Mouse (Mus musculus) heart, adult 2 months (tissue): ENCODE measurements at regions not wholly inside any gene's neighbourhood (a gene's known extent, or its start where the extent isn't known, plus 50 kb on each side); places are given as distances from the start of the nearest gene placed in this dataset.

Source experiments
- DNase-seq, 2 experiments: peaks; one replicate each; pipeline ENCODE4 v3.0.0; 2021
- H3K27ac ChIP-seq: fragments of 200-600 bp; 2 replicates; pipeline ENCODE4 v1.8.1; 2022
- H3K27me3 ChIP-seq: fragments of 200-500 bp; 2 replicates; pipeline ENCODE4 v1.6.1; 2012; ENCODE audit warnings: mild to moderate bottlenecking, low read length, inconsistent platforms, mixed read lengths; ENCODE audit not compliant: control insufficient read depth, insufficient read depth
- H3K36me3 ChIP-seq: fragments of 200-500 bp; 2 replicates; pipeline ENCODE4 v1.6.1; 2012; ENCODE audit warnings: low read length, inconsistent platforms; ENCODE audit not compliant: control insufficient read depth, insufficient read depth
- H3K4me1 ChIP-seq: fragments of 200-500 bp; 2 replicates; pipeline ENCODE4 v1.6.1; 2011; ENCODE audit warnings: low read length; ENCODE audit not compliant: control insufficient read depth, insufficient read depth
- H3K4me3 ChIP-seq: fragments of 200-600 bp; 2 replicates; pipeline ENCODE4 v1.8.1; 2022
- H3K79me2 ChIP-seq: fragments of 200-500 bp; replicated peaks from 2 replicates; pipeline ENCODE4 v1.6.1; 2012; ENCODE audit warnings: mild to moderate bottlenecking, inconsistent platforms, low read length, moderate library complexity, mixed read lengths; ENCODE audit not compliant: control insufficient read depth, insufficient read depth
- H3K9ac ChIP-seq: fragments of 200-500 bp; 2 replicates; pipeline ENCODE4 v1.6.1; 2012; ENCODE audit warnings: low read depth, mild to moderate bottlenecking, control low read depth, inconsistent platforms, low read length, mixed read lengths
- CTCF ChIP-seq: fragments of 200-600 bp; IDR thresholded peaks from 2 replicates; pipeline ENCODE4 v1.8.1; 2022; ENCODE audit warnings: antibody characterized with exemption, mild to moderate bottlenecking, moderate library complexity
- EP300 ChIP-seq: fragments of 200-500 bp; IDR thresholded peaks from 2 replicates; pipeline ENCODE4 v1.6.1; 2011; ENCODE audit warnings: low read depth, low read length, control low read depth; ENCODE audit not compliant: insufficient read depth
- POLR2A ChIP-seq: fragments of 200-500 bp; IDR thresholded peaks from 2 replicates; pipeline ENCODE4 v1.6.1; 2011; ENCODE audit warnings: mild to moderate bottlenecking, low read depth, low read length, control low read depth; ENCODE audit not compliant: insufficient read depth
- WGBS: fragments of 180-500 bp; shearing (Covaris S2); methylation state at CpG from one replicate; pipeline ENCODE4 v1.1.7; 2018; 5-methylcytosine and 5-hydroxymethylcytosine counted together
- intact Hi-C: fragments of 180-260 bp; cut with DNase I; formaldehyde crosslinking; loops from one replicate; pipeline ENCODE4 v1.15.1; 2025

DNA sequence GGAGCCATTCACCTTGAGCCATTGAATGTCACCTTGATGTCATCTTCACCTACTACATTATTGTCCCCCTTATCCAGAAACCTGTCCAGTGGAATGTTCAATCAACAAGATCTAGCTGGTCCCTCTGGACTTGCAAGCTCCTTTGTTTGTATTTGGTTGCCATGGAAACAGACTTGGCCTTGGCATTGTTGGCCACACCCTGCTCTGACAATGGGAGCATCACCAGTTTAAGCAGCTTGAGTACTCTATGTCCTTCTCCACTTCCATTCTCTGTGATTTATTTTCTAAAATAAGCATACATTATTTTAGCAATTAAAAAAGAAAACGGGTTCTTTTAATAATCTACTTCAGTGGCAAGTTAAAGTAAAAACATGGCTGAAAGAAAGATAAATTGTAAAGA is 221.6 kb upstream of the Runx1 start:
- no peak for TF ChIP-seq CTCF
- TF ChIP-seq EP300 = no peak
- no peak for TF ChIP-seq POLR2A
- DNase-seq = no peak
- H3K27ac ChIP-seq = no peak overlapping the region
- WGBS = 81% methylated on average over 1 of the region's 1 CpGs
- H3K4me1 ChIP-seq = peaks cover 2% of the 10 kb centered on the region; the same call in 1 of the 2 replicates
- H3K9ac ChIP-seq = no peak overlapping the region
- no peaks in the 10 kb centered on the region for H3K79me2 ChIP-seq
- intact Hi-C loops = no loop called here
- H3K36me3 ChIP-seq = no peaks in the 10 kb centered on the region
- no peak overlapping the region for H3K4me3 ChIP-seq
- H3K27me3 ChIP-seq = no peaks in the 10 kb centered on the region; the same call in 1 of the 2 replicates

DNA sequence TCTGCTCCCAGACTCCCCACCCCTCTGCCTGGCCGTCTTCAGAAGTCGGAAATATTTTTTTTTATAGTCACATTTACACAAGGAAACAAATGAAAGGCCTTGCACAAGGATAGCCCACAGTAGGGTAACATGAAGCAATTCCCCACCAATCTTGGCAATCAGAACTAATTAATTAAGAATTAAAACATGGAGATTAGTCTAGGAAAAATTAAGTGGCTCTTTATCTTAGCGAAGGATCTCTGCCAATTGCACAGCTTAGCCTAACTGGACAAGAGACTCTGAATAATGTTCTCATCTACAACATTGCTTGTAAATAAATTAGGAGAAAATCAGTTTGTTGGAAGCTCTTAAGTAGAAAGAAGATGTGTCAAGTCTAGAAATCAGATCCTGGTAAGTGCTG is 220.3 kb upstream of the Runx1 start:
- intact Hi-C loops = no loop called here
- no peaks in the 10 kb centered on the region for H3K79me2 ChIP-seq
- TF ChIP-seq POLR2A (no peak), CTCF (no peak), EP300 (no peak)
- DNase-seq = no peak
- no peaks in the 10 kb centered on the region for H3K4me1 ChIP-seq
- H3K27ac ChIP-seq = no peak overlapping the region
- WGBS = 80% methylated on average over 3 of the region's 3 CpGs
- H3K27me3 ChIP-seq = no peaks in the 10 kb centered on the region; the same call in 1 of the 2 replicates
- no peaks in the 10 kb centered on the region for H3K36me3 ChIP-seq
- no peak overlapping the region for H3K9ac ChIP-seq
- no peak overlapping the region for H3K4me3 ChIP-seq

DNA sequence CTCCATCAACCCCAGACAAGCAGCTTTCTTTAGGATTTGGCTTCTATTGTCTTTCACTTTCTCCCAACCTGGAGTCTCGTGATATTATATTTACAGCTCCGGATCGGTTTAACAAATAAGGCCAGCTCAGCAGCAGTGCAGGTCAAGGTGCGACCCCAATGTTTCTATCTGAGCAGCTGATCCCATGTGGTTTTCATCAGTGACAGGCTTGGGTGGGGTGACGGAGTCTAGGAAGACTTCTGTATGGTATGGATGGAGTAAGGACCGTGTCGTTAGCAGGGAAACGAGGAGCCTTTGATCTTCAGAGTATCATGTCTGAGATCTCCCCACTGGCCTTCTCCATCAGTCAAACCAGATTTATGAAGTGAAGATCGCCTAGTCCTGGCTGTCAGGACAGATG is 217.4 kb upstream of the Runx1 start:
- WGBS = 71% methylated on average over 9 of the region's 9 CpGs
- Histone ChIP-seq H3K4me3 (no peak overlapping the region), H3K79me2 (no peaks in the 10 kb centered on the region), H3K27me3 (no peaks in the 10 kb centered on the region; the same call in 1 of the 2 replicates), H3K36me3 (no peaks in the 10 kb centered on the region), H3K9ac (no peak overlapping the region), H3K4me1 (no peaks in the 10 kb centered on the region), H3K27ac (no peak overlapping the region)
- no peak for TF ChIP-seq CTCF
- no peak for TF ChIP-seq EP300
- no peak for TF ChIP-seq POLR2A
- DNase-seq = no peak
- intact Hi-C loops = no loop called here

DNA sequence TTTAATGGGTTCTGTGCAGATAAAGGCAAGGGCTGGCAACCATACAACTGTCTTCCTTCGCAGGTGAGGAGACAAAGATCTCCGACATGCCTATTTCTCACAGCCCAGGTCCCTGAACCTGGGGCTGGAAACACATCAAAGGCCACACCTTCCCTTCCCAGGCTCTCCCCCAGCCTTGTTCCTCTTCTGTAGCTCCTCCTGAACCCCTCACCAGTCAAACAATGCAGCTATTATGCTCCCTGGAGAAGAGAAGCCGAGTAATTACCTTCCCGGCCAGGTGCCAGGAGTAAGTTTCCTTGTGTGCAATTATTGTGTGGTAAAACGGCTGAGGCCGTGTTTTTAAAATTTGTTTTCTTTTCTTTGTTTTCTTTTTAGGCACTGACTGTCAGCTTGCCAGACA is 217.0 kb upstream of the Runx1 start:
- Histone ChIP-seq H3K79me2 (no peaks in the 10 kb centered on the region), H3K36me3 (no peaks in the 10 kb centered on the region), H3K27ac (no peak overlapping the region), H3K9ac (no peak overlapping the region), H3K4me3 (no peak overlapping the region), H3K4me1 (no peaks in the 10 kb centered on the region), H3K27me3 (no peaks in the 10 kb centered on the region; the same call in 1 of the 2 replicates)
- intact Hi-C loops = no loop called here
- no peak for DNase-seq
- TF ChIP-seq CTCF (no peak), POLR2A (no peak), EP300 (no peak)
- 37% methylated on average over 6 of the region's 6 CpGs for WGBS

DNA sequence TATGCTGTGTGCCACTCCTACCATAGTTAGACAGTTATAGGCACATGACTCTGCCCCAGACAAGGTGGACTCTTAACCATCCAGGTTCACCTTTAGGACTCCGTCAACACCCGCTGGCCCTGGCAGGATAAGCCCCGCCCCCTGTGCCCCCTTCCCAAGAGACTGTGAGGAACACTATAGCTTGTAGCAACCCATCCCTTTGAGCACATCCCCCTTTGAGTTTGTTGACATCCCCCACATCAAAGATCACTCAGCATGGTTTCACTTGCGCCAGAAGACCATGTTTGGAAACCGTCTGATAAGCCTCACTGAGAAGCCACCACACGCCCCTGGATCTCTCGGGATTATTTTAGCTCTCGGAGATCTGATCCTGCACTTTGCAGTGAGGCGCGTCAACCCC is 216.5 kb upstream of the Runx1 start:
- WGBS = 32% methylated on average over 10 of the region's 10 CpGs
- DNase-seq = no peak
- intact Hi-C loops = no loop called here
- H3K4me1 ChIP-seq = no peaks in the 10 kb centered on the region
- no peaks in the 10 kb centered on the region for H3K79me2 ChIP-seq
- H3K27me3 ChIP-seq = no peaks in the 10 kb centered on the region; the same call in 1 of the 2 replicates
- H3K4me3 ChIP-seq = no peak overlapping the region
- H3K36me3 ChIP-seq = no peaks in the 10 kb centered on the region
- TF ChIP-seq EP300 (no peak), POLR2A (no peak), CTCF (no peak)
- H3K27ac ChIP-seq = no peak overlapping the region
- H3K9ac ChIP-seq = no peak overlapping the region

DNA sequence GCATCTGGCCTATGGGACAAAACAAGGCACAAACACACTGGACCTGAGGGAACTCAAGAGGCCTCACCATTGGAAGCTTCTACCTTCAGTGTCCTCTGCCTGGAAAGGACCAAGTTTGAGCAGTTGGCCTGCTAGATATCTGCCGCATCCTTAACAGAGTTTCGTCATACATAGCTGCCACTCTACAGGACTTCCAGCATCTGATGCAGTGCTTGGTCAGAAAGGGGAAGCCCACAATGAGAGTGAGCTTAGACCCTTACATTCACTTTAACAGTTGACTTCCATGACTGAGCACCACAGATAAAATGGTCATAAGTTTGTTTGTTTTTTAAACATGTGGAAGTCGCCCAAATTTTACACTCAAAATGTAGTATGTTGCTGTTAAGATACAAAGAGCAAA is 215.9 kb upstream of the Runx1 start:
- Histone ChIP-seq H3K9ac (no peak overlapping the region), H3K79me2 (no peaks in the 10 kb centered on the region), H3K27me3 (no peaks in the 10 kb centered on the region; the same call in 1 of the 2 replicates), H3K36me3 (no peaks in the 10 kb centered on the region), H3K27ac (no peak overlapping the region), H3K4me1 (no peaks in the 10 kb centered on the region), H3K4me3 (no peak overlapping the region)
- 81% methylated on average over 3 of the region's 3 CpGs for WGBS
- DNase-seq = no peak
- intact Hi-C loops = no loop called here
- TF ChIP-seq EP300 = no peak
- no peak for TF ChIP-seq CTCF
- no peak for TF ChIP-seq POLR2A
